Mouse (Mus musculus) layer of hippocampus, adult 2 months (tissue): Measurements from ENCODE around the gene Lst1. TPM values are rescaled to one million over a fixed set of nuclear protein-coding genes. Genes with fewer than 3 reads are reported as not detected.
"Not testable (repeated sequence)": the region's sequence is repeated elsewhere in the genome, so short reads cannot be mapped to it uniquely, and the experiment has no call there.

Experiments
- DNase-seq, 2 experiments: peaks; one replicate each; pipeline ENCODE4 v3.0.0; 2022; ENCODE audit warnings: low spot score in 2 of 2
- H3K27ac ChIP-seq: fragments of 200-600 bp; 2 replicates; pipeline ENCODE4 v1.8.1; 2022
- H3K4me3 ChIP-seq: fragments of 200-600 bp; 2 replicates; pipeline ENCODE4 v1.8.1; 2022; ENCODE audit warnings: mild to moderate bottlenecking
- CTCF ChIP-seq: fragments of 200-600 bp; conservative IDR thresholded peaks from 2 replicates; pipeline ENCODE4 v1.8.1; 2022; ENCODE audit warnings: antibody characterized with exemption, mild to moderate bottlenecking, moderate library complexity
- long read RNA-seq, 2 experiments: library from polyadenylated mRNA; stranded (forward); transcript quantifications; one replicate each; pipeline ENCODE4 v2.0.0; 2021; ENCODE audit warnings: borderline mapping rate in 2 of 2
- total RNA-seq, 2 experiments: library from RNA; stranded (reverse); gene quantifications; 2 replicates each; pipeline ENCODE4 v1.2.3; 2021

Gene Lst1
- total RNA-seq = 1 to 10 TPM; 6.2 to 8.6 TPM
- long read RNA-seq, experiment 1, partial matches to known transcripts = 0 of 1 reads
- long read RNA-seq, experiment 1, other reads (novel, unspliced or antisense) = 0 of 1 reads
- long read RNA-seq, experiment 2, transcript Lst1-201 (4 exons, 415 nt) = major isoform, 6 of 7 reads
- long read RNA-seq, experiment 2, partial matches to known transcripts = 1 of 7 reads
- long read RNA-seq, experiment 2, other reads (novel, unspliced or antisense) = 0 of 7 reads

DNA sequence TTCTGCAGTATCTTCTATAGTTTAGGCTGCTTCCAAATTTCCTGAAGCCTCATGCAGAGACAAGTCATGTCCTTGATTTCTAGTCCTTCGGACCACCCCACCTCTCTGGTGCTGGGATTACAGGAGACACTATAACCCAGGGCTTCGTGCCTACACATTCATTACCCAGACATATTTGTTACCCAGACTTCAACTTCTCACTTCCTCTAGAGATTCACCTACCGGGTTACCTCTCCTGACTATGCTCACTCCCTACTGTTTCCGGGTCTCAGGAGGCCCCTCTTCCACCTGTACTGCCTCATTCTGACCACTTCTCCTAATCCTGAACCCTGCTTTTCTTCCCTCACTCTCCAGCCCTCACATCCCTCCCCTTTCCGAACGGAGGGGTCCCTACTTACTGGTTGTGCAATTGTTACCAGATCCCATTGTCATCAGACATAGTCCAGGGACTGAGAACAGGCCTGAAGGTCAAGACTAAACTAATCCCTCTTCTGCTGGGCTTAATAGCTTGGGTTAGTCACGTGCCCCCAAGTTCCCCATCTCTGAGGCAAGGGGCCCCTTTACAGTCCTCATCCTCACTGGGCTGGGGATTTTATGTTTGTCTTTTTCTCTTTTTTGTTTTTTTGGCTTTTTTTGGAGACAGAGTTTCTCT is at the start of gene Lst1:
Lst1 (minus strand) TSS at position 481 of the 652 bp plus-strand sequence.
- no peak for TF ChIP-seq CTCF
- DNase-seq = no peak
- Histone ChIP-seq H3K27ac (no peak within 1 kb of the TSS), H3K4me3 (no peak within 1 kb of the TSS)

DNA sequence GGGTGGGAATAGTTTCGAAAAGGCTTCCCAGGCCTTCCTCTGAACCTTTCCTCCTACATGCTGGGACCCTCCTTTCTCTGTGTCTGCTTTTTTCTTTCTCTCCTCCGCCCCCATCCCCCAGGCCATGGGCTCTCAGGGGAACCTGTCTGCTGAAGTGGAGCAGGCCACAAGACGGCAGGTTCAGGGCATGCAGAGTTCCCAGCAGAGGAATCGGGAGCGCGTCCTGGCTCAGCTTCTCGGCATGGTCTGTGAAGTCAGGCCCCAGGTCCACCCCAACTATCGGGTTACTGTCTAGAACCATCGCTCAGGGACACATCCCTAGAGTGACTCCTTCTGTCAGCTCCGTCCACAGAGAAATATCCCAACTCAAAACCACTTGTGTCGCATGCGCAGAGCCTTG is 49.3 kb upstream of the Lst1 start:
- TF ChIP-seq CTCF = no peak
- no peak for DNase-seq
- Histone ChIP-seq H3K27ac (peak overlapping the region; percentile 93), H3K4me3 (peak overlapping the region; percentile 78)

DNA sequence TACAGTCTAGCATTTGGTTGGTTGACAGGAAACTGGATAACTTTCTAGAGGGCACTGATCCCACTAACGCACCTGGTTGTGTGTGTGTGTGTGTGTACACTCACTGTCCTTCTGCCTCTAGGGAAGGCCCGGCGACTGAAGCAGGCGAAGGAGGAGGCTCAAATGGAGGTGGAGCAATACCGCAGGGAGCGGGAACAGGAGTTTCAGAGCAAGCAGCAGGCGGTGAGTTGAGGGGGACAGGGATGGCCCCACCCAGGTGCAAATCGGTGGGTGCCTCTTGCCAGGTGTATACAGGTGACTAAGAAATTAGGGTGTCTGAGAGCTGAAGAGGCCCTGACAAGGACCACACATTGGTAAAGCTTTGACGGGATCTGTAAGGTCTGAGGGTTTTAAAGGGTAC is 48.8 kb upstream of the Lst1 start:
- no peak for DNase-seq
- TF ChIP-seq CTCF = no peak
- Histone ChIP-seq H3K27ac (peak overlapping the region; percentile 93), H3K4me3 (peak overlapping the region; percentile 78)

DNA sequence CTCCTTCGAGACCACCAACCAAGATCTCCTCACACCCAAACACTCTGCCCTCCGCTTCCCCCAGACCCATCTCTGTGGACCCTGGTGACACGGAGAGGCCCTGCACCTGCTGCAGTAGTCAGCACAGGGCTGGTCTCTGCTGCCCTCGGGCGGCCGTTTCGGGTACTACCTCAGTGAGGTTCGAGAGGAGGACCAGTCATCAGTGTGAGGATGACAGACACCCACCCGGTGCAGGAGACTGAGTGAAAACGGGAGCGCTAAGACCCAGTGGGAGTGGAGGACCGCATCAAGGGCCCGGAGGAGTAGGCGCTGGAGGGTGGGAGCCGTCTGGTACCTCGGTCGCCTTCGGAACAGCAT is 48.1 kb upstream of the Lst1 start:
- peak; percentile 99 to 100 for DNase-seq
- Histone ChIP-seq H3K4me3 (peak overlapping the region; percentile 78), H3K27ac (peak overlapping the region; percentile 93)
- TF ChIP-seq CTCF = peak; percentile 100

DNA sequence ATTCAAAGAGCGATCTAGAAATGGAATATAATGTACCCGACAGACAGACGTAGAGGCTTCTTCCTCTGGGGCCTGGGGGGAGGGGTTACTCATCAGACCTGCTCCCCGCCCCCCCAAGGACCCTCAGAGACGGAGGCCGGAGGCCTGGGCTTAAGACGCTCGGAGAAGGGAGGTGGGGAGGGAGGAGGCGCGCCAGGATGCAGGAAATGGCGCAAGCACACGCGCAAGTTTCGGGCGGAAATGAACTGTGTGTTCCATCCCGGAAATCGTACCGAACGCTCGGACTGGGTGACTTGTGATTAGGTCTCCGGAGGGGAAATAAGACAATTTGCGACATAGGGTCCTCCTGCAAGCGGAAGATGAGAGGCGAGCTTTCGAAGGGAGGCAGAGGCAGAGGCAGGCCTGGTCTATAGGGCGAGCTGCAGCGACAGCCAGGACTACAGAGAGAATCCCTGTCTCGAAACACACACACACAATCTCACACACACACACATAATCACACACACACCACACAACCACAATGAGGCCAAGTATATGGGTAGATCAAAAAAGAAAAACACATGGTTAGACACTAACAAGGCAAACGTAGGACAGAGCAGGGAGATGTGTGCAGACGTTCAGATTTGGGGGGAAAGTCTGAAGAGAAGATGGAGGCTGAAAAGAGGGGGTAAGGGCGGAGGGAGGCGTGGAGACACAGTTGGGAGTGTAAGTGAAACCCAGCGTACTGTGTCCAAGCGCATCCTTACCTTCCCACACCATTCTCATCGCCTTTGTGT is 47.6 kb upstream of the Lst1 start, which contains the start of gene Nfkbil1:
Nfkbil1 (minus strand) TSS at position 179 of the 776 bp plus-strand sequence.
- 0 out of 2 replicates have a peak, but pooled peaks have one; percentile 0 for TF ChIP-seq CTCF
- peak within 1 kb of the TSS; percentile 78 for H3K4me3 ChIP-seq
- DNase-seq = peak; percentile 91 to 95
- H3K27ac ChIP-seq = peak within 1 kb of the TSS; percentile 93

DNA sequence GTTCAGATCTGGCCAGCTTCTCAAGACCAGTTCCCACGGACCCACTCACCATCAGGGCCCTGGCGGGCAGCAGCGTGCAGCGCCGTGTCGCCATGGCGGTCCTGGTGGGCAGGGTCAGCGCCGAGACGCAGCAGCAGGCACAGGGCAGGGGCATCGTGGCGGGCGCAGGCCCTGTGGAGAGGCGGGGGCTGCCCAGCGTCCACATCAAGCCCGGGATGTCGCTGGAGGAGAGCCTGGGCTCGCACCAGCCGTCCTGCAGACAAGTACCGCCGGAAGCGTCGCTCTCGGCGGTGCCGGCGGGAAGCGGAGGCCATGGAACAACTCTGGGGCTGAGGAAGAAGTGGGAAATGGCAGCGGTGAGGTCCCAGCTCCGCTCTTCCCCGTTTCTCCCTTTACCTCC is 46.7 kb upstream of the Lst1 start:
- 0 out of 2 replicates have a peak, but pooled peaks have one; percentile 10 for TF ChIP-seq CTCF
- no peak for DNase-seq
- Histone ChIP-seq H3K27ac (peak overlapping the region; percentile 93), H3K4me3 (peak overlapping the region; percentile 78)

DNA sequence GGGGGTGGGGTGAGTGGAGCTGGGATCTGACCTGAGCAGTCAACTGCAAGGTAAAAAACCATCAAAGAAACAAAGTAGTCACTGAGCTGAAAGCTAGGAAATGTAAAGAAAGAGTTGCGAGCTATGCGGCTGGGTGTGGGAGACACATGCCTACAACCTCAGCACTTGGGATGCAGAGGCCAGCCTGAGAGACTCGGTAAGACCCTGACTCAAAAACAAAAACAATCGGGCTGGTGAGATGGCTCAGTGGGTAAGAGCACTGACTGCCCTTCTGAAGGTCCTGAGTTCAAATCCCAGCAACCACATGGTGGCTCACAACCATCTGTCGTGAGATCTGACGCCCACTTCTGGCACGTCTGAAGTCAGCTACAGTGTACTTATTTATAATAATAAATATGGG is 45.9 kb upstream of the Lst1 start:
- peak overlapping the region; percentile 93 for H3K27ac ChIP-seq
- H3K4me3 ChIP-seq = peak overlapping the region; percentile 78; the same call in 1 of the 2 replicates
- not testable (repeated sequence) for DNase-seq

DNA sequence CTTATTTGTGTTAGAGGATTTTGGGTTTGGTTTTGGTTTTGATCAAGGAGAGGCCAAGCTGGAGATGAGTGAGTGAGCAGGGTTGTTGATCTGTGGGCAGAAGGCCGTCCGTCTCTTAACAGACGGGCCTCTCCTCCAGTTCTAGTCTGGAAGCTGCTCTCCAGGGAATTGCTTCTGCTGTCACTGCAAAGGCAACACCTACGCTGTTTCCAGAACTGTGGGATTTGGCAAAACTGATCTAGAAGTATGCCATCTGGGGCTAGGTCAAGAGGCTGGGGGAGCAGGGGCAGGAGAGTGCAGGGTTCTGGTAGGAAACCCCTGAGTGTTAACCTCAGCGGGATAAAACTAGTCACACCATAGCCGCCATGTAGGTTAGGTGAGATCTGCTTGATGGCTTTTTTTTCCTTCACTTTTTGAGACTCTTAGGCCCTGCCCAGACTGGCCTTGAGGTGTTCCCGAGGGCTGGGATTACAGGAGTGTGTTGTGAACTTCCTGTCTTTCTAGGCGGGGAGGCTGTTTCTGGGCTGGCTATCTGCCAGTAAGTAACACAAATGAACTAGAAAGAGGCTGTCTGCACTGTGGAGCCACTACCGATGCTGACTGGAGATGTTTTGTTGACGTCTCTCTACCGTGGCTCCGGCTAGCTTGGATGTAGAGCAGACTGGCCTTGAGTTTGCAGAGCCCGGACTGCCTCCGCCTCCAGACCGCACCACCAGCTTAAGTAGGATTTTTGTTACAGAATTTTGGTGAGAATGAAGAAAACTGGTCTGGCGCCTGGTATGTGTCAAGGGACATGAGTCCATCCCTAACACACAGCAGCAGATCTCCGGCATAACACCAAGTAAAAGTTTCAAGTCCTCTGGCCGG is 45.1 kb upstream of the Lst1 start, which contains the start of gene Atp6v1g2:
Atp6v1g2 (plus strand) TSS at position 547 of the 867 bp plus-strand sequence.
- peak within 1 kb of the TSS; percentile 93 for H3K27ac ChIP-seq
- no peak for DNase-seq
- H3K4me3 ChIP-seq = peak within 1 kb of the TSS; percentile 78
- no peak for TF ChIP-seq CTCF

DNA sequence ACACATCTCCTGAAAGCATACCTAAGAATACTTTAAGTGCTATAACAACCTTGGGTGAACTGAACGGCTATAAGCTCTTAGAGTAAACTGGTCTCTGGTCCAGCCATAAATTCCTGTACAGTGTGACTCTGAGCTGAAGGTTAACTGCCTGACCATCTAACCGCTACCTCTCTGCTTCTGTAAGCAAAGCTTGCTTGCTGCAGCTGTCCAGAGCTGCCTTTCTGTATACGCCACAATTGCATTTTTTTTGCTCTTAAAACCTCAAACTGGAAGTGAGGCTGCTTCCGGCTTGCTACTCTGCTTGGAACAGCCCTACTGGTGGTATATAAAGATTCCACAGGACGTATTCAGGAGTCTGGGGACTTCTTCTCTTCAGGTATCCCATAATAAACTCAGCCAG is 44.4 kb upstream of the Lst1 start:
- Histone ChIP-seq H3K27ac (peak overlapping the region; percentile 83), H3K4me3 (peak overlapping the region; percentile 2)
- no peak for TF ChIP-seq CTCF
- DNase-seq = no peak

DNA sequence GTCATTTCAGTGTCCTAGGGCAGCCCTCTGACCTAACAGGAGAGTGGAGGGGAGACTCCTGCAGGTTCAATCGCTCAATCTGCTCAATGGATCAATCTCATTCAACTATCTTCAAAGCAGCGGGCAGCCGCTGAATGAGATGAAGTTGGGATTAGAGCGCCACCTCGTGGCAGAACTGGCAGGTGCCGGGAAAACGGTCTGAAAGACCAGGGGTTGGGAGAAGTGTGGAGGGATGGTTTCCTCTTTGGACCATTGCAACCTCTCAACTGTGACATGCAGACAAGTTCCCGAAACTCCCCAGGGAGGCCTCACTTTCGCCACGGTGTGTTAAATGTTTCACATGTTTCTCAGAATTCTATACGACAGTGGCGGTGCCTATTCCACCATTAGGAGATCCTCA is 43.8 kb upstream of the Lst1 start:
- peak; percentile 95 for TF ChIP-seq CTCF
- DNase-seq = peak; percentile 75 to 90
- peak overlapping the region; percentile 83 for H3K27ac ChIP-seq
- no peak overlapping the region; the same call in 1 of the 2 replicates for H3K4me3 ChIP-seq

DNA sequence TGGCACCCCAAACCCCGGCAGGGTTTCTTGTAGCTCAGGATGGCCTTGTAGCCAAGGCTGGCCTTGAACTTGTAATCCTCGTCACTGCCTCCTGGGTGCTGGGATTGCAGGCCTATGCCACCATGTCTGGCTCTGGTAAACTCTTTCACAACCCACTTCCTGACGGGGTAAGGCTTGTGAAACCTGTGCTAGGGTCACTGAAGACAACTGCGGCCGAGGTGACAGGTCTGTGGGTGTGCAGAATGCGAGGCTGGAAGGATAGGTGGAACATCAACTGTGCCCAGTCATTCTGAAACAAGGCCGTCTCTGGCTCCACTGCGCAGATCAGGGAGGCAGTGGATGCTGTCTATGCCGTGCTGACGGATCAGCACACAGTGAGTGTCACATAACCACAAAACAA is 42.8 kb upstream of the Lst1 start:
- TF ChIP-seq CTCF = no peak
- H3K27ac ChIP-seq = no peak overlapping the region
- no peak for DNase-seq
- H3K4me3 ChIP-seq = no peak overlapping the region

DNA sequence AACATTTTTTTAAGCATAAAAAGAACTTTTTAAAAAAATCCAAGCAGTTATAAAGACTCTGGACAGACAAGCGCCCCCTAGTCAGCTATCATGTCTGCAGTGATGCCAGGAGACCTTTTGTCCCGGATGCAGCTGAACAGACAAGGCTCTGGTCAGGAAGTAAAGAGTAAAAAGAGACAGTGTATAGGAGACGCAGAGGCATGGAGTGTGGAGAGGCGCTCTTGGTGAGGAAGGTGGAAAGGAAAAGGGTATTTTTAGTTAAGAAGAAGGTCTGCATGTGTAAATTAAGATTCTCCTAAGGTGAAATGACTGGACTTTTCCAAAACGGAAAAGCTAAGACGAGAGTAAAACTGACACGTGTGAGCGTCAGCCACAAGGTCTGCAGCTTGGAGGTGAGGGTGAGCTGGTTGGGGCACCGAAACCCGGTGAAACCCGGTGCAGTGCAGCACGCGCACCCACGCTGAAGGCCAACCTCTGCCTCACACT is 38.4 kb upstream of the Lst1 start:
- DNase-seq = no peak
- H3K27ac ChIP-seq = no peak overlapping the region
- H3K4me3 ChIP-seq = no peak overlapping the region
- TF ChIP-seq CTCF = peak; percentile 27
